Mouse (Mus musculus): ENCODE data around the gene Enox2.
"Not testable (repeated sequence)": the region's sequence is repeated elsewhere in the genome, so short reads cannot be mapped to it uniquely, and the experiment has no call there.

The Enox2 gene

GRCm38 (mm10) chrX:49287700-49288563 lies at the start of gene Enox2:
TSS of gene Enox2 (minus strand) at chrX:49288259.
- DNase-seq, result peak; percentile 66 to 67

- peak; percentile 35 to 54 for DNase-seq
Measured at GRCm38 (mm10) chrX:49309496-49309895, 21.4 kb upstream of the Enox2 start.

GRCm38 (mm10) chrX:49306659-49307058 lies 18.6 kb upstream of the Enox2 start:
- peak; percentile 30 to 36 for DNase-seq

DNA sequence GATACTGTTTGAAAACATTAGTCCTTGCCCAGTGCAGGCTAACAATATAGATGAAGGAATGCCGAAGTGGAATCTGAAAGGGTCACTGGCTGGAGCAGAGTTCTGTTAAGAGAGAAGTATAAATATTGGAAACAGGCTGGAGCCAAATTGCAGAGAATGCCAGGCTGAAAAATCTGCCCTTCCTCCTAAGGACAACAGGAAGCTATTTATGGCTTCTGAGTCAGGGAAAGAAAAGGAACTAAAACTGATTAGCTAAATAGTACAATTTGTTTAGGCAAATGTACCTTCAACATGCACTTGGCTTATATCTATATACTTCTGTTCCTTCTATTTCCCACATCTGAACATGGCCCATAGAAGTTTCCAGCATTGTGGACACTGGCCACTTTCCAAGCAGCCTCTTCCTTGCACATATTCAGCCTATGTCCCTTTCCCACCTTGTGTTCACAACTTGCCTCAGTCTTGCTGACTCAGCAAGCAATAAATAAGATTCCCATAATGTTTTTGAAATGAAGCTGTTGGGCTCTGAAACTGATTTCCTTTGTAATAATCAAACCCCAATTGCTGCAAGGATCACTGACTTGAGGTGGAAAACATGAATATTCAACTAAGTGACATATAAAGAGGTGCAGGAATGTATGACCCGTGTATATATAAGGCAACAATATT lies 8.0 kb downstream of the Enox2 start:
- DNase-seq, result no peak

- no peak for DNase-seq
Measured at GRCm38 (mm10) chrX:49273487-49274042, 14.5 kb downstream of the Enox2 start.

- no peak for DNase-seq
Measured at GRCm38 (mm10) chrX:49250816-49251215, 37.2 kb downstream of the Enox2 start.

DNA sequence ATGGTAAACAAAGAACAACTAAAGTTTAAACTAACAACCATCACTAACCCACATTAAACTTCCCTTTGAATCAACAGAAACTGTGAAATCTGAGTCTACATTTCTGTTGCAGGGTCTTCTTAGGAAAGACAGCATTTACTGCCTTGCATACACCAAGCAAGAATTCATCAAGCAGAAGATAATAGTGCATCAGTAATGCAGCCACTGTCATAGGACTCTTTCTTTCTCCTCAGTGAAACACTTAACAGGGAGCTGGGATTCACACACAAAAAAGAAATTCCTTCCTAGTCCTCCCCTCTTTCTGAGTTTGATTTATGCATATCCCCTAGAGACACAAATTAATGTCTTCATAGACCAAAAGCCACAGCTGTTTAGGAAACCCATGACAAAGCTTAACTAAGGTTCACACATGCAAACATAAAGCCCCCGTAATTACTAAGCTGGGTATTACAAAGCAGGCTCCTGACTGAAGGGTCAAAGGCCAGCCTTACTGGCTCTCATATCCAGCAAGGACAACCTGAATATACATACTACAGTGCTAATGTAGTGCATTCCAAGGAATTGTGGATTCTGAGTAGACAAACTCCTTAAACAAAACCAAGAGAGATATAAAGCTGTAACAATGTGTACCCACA lies 62.1 kb downstream of the Enox2 start:
- no peak for DNase-seq

GRCm38 (mm10) chrX:49216422-49216821 lies 71.6 kb downstream of the Enox2 start:
- no peak for DNase-seq

GRCm38 (mm10) chrX:49196386-49196785 lies 91.7 kb downstream of the Enox2 start:
- DNase-seq, result peak; percentile 11 to 24

- DNase-seq, result no peak
Measured at GRCm38 (mm10) chrX:49181136-49181535, 106.9 kb downstream of the Enox2 start.

DNA sequence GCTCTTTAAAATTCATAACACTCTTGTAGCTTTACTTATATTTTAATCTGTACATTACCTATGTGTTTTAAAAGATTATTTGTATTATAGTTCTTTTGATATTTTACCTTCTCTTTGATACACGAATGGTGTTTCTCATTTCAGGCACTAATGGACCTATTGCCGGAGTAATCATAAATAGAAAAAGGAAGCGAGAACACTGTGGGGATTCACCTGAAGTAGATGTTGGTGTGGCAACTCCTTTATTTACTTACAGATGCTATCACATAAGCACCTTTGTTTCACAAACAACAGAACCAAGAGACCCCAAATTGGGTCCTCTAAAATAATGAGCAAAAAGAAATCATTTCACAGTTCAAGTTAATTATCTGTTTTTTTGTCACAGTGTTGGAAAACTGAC lies 109.4 kb downstream of the Enox2 start:
- peak in 1 of 2 experiments; percentile 16 for DNase-seq

DNA sequence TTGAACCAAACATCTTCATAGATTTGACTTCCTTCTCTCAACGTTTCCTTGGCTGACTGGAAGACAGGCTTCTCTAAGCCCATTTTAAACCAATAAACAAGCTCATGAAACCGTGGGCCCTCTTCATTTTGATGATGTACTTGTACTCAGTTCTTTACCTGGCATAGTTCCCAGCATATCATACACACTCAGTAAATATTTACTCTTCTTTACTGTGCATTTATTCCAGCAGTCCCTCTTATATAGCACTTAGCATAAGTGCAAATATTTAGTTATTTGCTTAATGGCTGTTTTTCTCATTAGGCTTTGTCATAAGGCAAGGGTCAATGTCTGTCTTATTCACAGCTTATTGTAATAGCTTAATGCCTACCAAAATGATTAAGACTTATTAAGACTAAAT lies 133.8 kb downstream of the Enox2 start:
- DNase-seq, result no peak

DNA sequence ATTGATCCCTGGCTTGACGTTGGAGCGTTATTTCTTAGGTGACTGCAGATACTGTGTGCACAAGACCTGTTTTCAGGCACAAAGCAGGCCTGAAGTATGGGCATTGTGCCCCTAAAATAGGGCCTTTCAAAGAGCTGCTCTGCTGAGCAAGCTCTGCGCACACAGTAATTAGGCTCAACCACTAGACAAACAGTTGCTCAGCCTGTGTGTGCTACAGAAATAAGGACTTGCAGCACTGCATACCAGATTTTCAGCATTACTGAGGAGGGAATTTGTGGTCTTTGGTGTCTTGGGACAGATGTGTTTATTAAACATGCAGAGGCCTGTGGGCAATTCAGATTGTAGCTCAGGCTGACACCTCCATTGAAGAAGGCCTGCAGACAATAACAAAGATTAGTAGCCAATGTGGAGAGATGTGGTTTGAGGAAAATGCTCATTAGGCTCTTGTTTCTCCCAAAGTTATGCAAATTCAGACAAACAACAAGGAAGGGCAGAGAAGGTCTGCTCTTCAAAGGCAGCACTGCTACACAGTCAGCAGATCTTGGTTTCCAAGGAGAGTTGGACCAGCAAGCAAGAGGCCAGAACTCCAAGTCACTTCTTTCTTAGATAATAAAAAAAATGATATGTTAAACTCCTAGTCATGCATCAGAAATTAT lies 163.2 kb downstream of the Enox2 start:
- no peak for DNase-seq

DNA sequence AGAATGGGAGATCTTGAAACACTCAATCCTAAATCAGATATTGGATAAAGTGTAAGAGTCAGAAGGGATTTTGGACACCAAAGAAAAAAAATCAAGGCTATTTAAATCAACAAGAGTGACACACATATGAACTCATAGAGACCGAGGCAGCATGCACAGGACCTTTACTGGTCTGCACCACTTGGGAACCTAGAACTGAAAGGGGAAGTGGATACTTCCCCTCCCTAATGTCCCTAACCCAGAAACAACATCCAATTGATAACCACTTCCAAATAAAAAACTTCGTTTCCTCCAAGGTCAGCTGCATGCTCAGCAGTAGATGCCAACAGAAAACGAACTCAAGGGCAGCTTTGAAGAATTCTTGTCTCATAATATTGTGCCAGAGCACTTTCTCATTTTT lies 171.6 kb downstream of the Enox2 start:
- DNase-seq, result no peak

- no peak for DNase-seq
Measured at GRCm38 (mm10) chrX:49112412-49112811, 175.6 kb downstream of the Enox2 start.

DNA sequence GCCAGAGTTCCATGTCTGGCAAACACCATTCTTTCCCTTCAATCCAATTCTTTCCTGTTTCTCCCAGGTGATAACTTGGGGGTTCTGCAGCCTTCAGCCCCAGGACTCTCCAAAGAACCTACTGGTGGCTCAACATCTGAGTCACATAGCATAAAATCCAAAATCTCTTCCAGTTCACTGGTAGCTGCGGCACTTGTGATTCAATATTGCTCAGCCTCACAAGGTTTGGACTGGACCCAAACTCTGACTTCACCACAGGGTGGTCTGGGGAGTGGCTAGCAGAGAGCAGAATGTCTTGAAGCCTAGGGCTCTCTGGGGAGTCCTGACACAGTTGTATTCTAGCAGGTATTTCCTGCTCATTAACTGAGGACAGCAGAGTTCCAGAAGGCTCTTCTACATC lies 187.5 kb downstream of the Enox2 start:
- DNase-seq, result not testable (repeated sequence)

- DNase-seq, result no peak
Measured at GRCm38 (mm10) chrX:49096249-49096648, 191.8 kb downstream of the Enox2 start.

GRCm38 (mm10) chrX:49075055-49075454 lies 213.0 kb downstream of the Enox2 start:
- DNase-seq, result peak in 1 of 2 experiments; percentile 5

GRCm38 (mm10) chrX:49073563-49073962 lies 214.5 kb downstream of the Enox2 start:
- DNase-seq, result no peak

DNA sequence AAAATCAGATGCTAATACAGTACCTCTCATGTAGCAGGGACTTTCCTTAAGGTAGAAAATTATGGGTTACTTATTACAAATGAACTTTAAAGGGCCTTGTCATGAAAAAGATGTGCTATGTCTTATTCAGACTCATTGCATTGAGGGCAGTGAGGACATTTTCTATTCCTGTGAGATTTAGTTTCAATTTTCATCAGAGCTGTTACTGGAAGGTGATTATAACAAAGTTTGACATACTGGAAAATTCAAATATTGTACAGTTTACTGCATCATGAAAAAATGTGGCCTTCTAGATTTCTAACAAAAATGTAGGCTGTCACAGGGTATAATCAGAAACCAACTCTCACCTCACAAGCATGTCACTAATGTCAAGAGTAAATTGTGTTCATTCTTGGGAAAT lies 242.9 kb downstream of the Enox2 start:
- DNase-seq, result no peak

- no peak for DNase-seq
Measured at GRCm38 (mm10) chrX:49009746-49010145, 278.3 kb downstream of the Enox2 start.

GRCm38 (mm10) chrX:49005655-49006054 lies 282.4 kb downstream of the Enox2 start:
- DNase-seq, result no peak

- no peak for DNase-seq
Measured at GRCm38 (mm10) chrX:49002892-49003291, 285.2 kb downstream of the Enox2 start.

Data from B cell, adult 2 months (primary cell).